Mouse (Mus musculus): Measurements from ENCODE around the gene Prox2. TPM values are rescaled to one million over a fixed set of nuclear protein-coding genes. Genes with fewer than 3 reads are reported as not detected.

The Prox2 gene
- polyA plus RNA-seq, 1 experiment from 2014 or later, result 2.9 TPM

- Histone ChIP-seq H3K4me1 (ENCODE audit: control insufficient read depth in 2 of 2, insufficient read depth in 2 of 2, low read length in 2 of 2) (peaks cover 10 to 33% of the 10 kb centered on the region in 2 experiments), H3K4me2 (ENCODE audit: low read length) (peak overlapping the region; percentile 87), H3K9me3 (ENCODE audit: control insufficient read depth, low read length) (no peaks in the 10 kb centered on the region), H3K27me3 (ENCODE audit: control insufficient read depth, insufficient read depth, low read length) (no peaks in the 10 kb centered on the region), H3K9ac (ENCODE audit: low read length) (no peak overlapping the region), H3K27ac (replicated peaks in 1 of 2; ENCODE audit: control insufficient read depth in 1 of 2, insufficient read depth in 1 of 2, low read depth in 2 of 2, low read length in 2 of 2) (peak overlapping the region in 1 of 2 experiments; percentile 56; a peak in 1 of 4 replicates), H3K36me3 (ENCODE audit: control insufficient read depth, insufficient read depth, low read length) (peaks cover 40% of the 10 kb centered on the region), H3K4me3 (ENCODE audit: control insufficient read depth in 1 of 2, insufficient read depth in 1 of 2, low read depth in 1 of 2, low read length in 2 of 2) (no peak overlapping the region)
- WGBS, result 83% methylated on average over 3 of the region's 3 CpGs
- ATAC-seq (ENCODE audit: insufficient number of reproducible peaks, insufficient read depth, low FRiP score, low read depth), result no peak
These were observed 2.8 kb upstream of the Prox2 start for GRCm38 (mm10) chr12:85113337-85113736.

DNA sequence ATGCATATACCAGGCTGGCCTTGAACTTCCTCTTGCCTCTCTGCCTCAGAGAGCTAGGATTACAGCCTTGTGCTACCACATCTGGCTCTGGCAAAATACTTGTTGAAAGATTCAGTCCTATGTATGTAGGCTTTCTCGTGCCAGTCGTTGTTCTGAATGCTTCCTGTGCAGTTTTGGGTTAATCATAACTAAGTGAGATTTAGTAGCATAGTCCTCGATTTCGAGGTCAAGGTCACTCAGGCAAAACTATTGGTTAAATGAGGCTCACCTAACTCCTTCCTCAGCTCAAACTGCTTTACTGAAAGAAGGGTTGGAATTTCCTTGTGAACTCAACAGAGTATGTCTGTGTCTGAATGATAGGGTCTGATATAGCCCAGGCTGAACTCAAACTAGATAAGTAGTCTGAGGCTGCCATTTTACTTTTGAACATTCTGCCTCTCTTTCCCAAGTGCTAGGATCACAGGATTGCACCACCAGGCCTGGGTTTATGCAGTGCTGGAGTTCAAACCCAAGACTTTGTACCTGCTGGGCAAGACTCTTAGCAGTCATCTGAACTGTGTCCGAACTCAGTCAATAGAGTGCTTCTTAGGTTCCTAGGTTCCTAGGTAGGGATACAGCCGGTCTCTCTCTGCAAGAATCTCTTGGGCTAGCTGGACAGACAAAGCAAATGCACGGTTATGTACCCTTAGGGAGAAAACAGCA is 2.1 kb upstream of the Prox2 start:
- Histone ChIP-seq H3K9ac (ENCODE audit: low read length) (no peak overlapping the region; the same call in 1 of the 2 replicates), H3K27ac (replicated peaks in 1 of 2; ENCODE audit: control insufficient read depth in 1 of 2, insufficient read depth in 1 of 2, low read depth in 2 of 2, low read length in 2 of 2) (peak overlapping the region; percentile 49 to 56; a peak in 3 of 4 replicates)
- WGBS, result 74% methylated on average over 7 of the region's 7 CpGs

GRCm38 (mm10) chr12:85110011-85110697 is 405 bp downstream of the Prox2 start:
- ATAC-seq (ENCODE audit: insufficient number of reproducible peaks, insufficient read depth, low FRiP score, low read depth), result no peak
- Histone ChIP-seq H3K27ac (replicated peaks in 1 of 2; ENCODE audit: control insufficient read depth in 1 of 2, insufficient read depth in 1 of 2, low read depth in 2 of 2, low read length in 2 of 2) (peak overlapping the region; percentile 89 to 96), H3K27me3 (ENCODE audit: control insufficient read depth, insufficient read depth, low read length) (no peaks in the 10 kb centered on the region), H3K9ac (ENCODE audit: low read length) (peak overlapping the region; percentile 99), H3K4me3 (ENCODE audit: control insufficient read depth in 1 of 2, insufficient read depth in 1 of 2, low read depth in 1 of 2, low read length in 2 of 2) (peak overlapping the region; percentile 95 to 99), H3K9me3 (ENCODE audit: control insufficient read depth, low read length) (no peaks in the 10 kb centered on the region), H3K4me1 (ENCODE audit: control insufficient read depth in 2 of 2, insufficient read depth in 2 of 2, low read length in 2 of 2) (peaks cover 15 to 37% of the 10 kb centered on the region in 2 experiments), H3K36me3 (ENCODE audit: control insufficient read depth, insufficient read depth, low read length) (peaks cover 15% of the 10 kb centered on the region), H3K4me2 (ENCODE audit: low read length) (peak overlapping the region; percentile 87)
- 15% methylated on average over 18 of the region's 18 CpGs for WGBS

More for the DNA sequence above, 2.1 kb upstream of the Prox2 start:
- Histone ChIP-seq H3K9me3 (ENCODE audit: control insufficient read depth, low read length) (no peaks in the 10 kb centered on the region), H3K4me3 (ENCODE audit: control insufficient read depth in 1 of 2, insufficient read depth in 1 of 2, low read depth in 1 of 2, low read length in 2 of 2) (no peak overlapping the region), H3K27me3 (ENCODE audit: control insufficient read depth, insufficient read depth, low read length) (no peaks in the 10 kb centered on the region), H3K36me3 (ENCODE audit: control insufficient read depth, insufficient read depth, low read length) (peaks cover 33% of the 10 kb centered on the region), H3K4me2 (ENCODE audit: low read length) (peak overlapping the region; percentile 87), H3K4me1 (ENCODE audit: control insufficient read depth in 2 of 2, insufficient read depth in 2 of 2, low read length in 2 of 2) (peaks cover 10 to 33% of the 10 kb centered on the region in 2 experiments)
- no peak for ATAC-seq (ENCODE audit: insufficient number of reproducible peaks, insufficient read depth, low FRiP score, low read depth)

DNA sequence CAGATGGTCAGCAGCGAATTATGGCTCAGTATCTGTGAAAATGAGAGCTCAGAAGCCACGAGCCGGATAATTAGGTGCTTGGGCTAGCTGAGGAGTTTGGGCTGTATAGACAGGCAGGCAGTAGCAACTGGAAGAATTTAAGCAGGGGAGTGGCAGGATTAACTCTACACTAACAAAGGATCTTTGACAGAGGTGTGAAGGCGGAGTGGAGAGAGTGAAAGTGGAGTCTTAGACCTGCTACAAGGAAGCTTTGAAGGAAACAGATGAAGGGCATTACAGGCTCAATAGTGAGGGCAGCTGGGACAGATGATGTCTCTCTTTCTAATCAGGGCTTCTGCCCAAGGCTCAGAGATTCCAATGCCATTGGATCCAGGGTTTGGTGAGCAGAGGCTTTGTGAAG is 1.1 kb downstream of the Prox2 start:
- no peaks in the 10 kb centered on the region for H3K9me3 ChIP-seq (ENCODE audit: control insufficient read depth, low read length)
- 63% methylated on average over 4 of the region's 4 CpGs for WGBS
- no peak for ATAC-seq (ENCODE audit: insufficient number of reproducible peaks, insufficient read depth, low FRiP score, low read depth)
- no peak overlapping the region for H3K4me3 ChIP-seq (ENCODE audit: control insufficient read depth in 1 of 2, insufficient read depth in 1 of 2, low read depth in 1 of 2, low read length in 2 of 2)
- H3K4me2 ChIP-seq (ENCODE audit: low read length), result peak overlapping the region; percentile 87
- peaks cover 15 to 37% of the 10 kb centered on the region in 2 experiments for H3K4me1 ChIP-seq (ENCODE audit: control insufficient read depth in 2 of 2, insufficient read depth in 2 of 2, low read length in 2 of 2)
- H3K27me3 ChIP-seq (ENCODE audit: control insufficient read depth, insufficient read depth, low read length), result no peaks in the 10 kb centered on the region
- 0 out of 2 replicates have a peak overlapping the region, but pooled peaks have one; percentile 99 for H3K9ac ChIP-seq (ENCODE audit: low read length)
- H3K36me3 ChIP-seq (ENCODE audit: control insufficient read depth, insufficient read depth, low read length), result 0 out of 2 replicates have a peak, but pooled peaks cover 8% of the 10 kb centered on the region
- H3K27ac ChIP-seq (replicated peaks in 1 of 2; ENCODE audit: control insufficient read depth in 1 of 2, insufficient read depth in 1 of 2, low read depth in 2 of 2, low read length in 2 of 2), result no peak overlapping the region

DNA sequence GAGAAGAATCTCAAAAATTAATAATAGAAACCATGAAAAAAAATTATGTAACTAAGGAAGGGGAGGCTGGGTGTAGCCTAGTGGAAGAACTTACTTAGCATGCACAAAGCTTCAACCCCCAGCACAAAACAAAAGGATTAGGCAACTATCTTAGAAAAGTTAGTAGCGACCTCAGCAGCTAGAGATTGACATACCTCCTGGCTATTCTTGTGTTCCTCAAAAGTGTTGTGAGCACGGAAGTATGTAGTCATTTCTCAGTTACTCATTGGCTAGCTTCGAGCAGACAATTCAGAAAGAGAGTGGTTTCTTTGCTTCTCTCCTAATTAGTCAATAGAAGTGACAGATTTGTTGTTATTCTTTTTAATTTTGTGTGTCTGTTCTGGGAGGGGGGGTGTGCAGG is 1.9 kb downstream of the Prox2 start:
- Histone ChIP-seq H3K4me1 (ENCODE audit: control insufficient read depth in 2 of 2, insufficient read depth in 2 of 2, low read length in 2 of 2) (peaks cover 15 to 36% of the 10 kb centered on the region in 2 experiments), H3K27me3 (ENCODE audit: control insufficient read depth, insufficient read depth, low read length) (no peaks in the 10 kb centered on the region), H3K9me3 (ENCODE audit: control insufficient read depth, low read length) (no peaks in the 10 kb centered on the region), H3K27ac (replicated peaks in 1 of 2; ENCODE audit: control insufficient read depth in 1 of 2, insufficient read depth in 1 of 2, low read depth in 2 of 2, low read length in 2 of 2) (no peak overlapping the region), H3K4me2 (ENCODE audit: low read length) (no peak overlapping the region), H3K4me3 (ENCODE audit: control insufficient read depth in 1 of 2, insufficient read depth in 1 of 2, low read depth in 1 of 2, low read length in 2 of 2) (no peak overlapping the region), H3K36me3 (ENCODE audit: control insufficient read depth, insufficient read depth, low read length) (0 out of 2 replicates have a peak, but pooled peaks cover 8% of the 10 kb centered on the region), H3K9ac (ENCODE audit: low read length) (no peak overlapping the region)
- 64% methylated on average over 3 of the region's 3 CpGs for WGBS
- no peak for ATAC-seq (ENCODE audit: insufficient number of reproducible peaks, insufficient read depth, low FRiP score, low read depth)

GRCm38 (mm10) chr12:85106292-85106691 is 4.3 kb downstream of the Prox2 start:
- Histone ChIP-seq H3K36me3 (ENCODE audit: control insufficient read depth, insufficient read depth, low read length) (no peaks in the 10 kb centered on the region), H3K27ac (replicated peaks in 1 of 2; ENCODE audit: control insufficient read depth in 1 of 2, insufficient read depth in 1 of 2, low read depth in 2 of 2, low read length in 2 of 2) (no peak overlapping the region), H3K4me1 (ENCODE audit: control insufficient read depth in 2 of 2, insufficient read depth in 2 of 2, low read length in 2 of 2) (peaks cover 8 to 13% of the 10 kb centered on the region in 2 experiments), H3K4me3 (ENCODE audit: control insufficient read depth in 1 of 2, insufficient read depth in 1 of 2, low read depth in 1 of 2, low read length in 2 of 2) (peak overlapping the region; percentile 12 to 15; a peak in 3 of 4 replicates), H3K4me2 (ENCODE audit: low read length) (peak overlapping the region; percentile 56), H3K9me3 (ENCODE audit: control insufficient read depth, low read length) (no peaks in the 10 kb centered on the region), H3K27me3 (ENCODE audit: control insufficient read depth, insufficient read depth, low read length) (no peaks in the 10 kb centered on the region), H3K9ac (ENCODE audit: low read length) (peak overlapping the region; percentile 50)
- WGBS, result 7% methylated on average over 8 of the region's 8 CpGs
- ATAC-seq (ENCODE audit: insufficient number of reproducible peaks, insufficient read depth, low FRiP score, low read depth), result no peak

GRCm38 (mm10) chr12:85104789-85105188 is 5.8 kb downstream of the Prox2 start:
- no peaks in the 10 kb centered on the region for H3K27me3 ChIP-seq (ENCODE audit: control insufficient read depth, insufficient read depth, low read length)
- WGBS, result 85% methylated on average over 8 of the region's 8 CpGs
- H3K36me3 ChIP-seq (ENCODE audit: control insufficient read depth, insufficient read depth, low read length), result no peaks in the 10 kb centered on the region
- no peak overlapping the region for H3K9ac ChIP-seq (ENCODE audit: low read length)
- ATAC-seq (ENCODE audit: insufficient number of reproducible peaks, insufficient read depth, low FRiP score, low read depth), result no peak
- H3K4me1 ChIP-seq (ENCODE audit: control insufficient read depth in 2 of 2, insufficient read depth in 2 of 2, low read length in 2 of 2), result peaks cover 5 to 10% of the 10 kb centered on the region in 2 experiments
- H3K27ac ChIP-seq (replicated peaks in 1 of 2; ENCODE audit: control insufficient read depth in 1 of 2, insufficient read depth in 1 of 2, low read depth in 2 of 2, low read length in 2 of 2), result no peak overlapping the region
- no peak overlapping the region for H3K4me2 ChIP-seq (ENCODE audit: low read length)
- H3K9me3 ChIP-seq (ENCODE audit: control insufficient read depth, low read length), result no peaks in the 10 kb centered on the region
- H3K4me3 ChIP-seq (ENCODE audit: control insufficient read depth in 1 of 2, insufficient read depth in 1 of 2, low read depth in 1 of 2, low read length in 2 of 2), result no peak overlapping the region

Measured in heart, embryonic 14.5 days (tissue).